Mouse (Mus musculus): ENCODE results near the gene Sorcs3. TPM values are rescaled to one million over a fixed set of nuclear protein-coding genes. Genes with fewer than 3 reads are reported as not detected.

Gene Sorcs3
- polyA plus RNA-seq, 1 experiment from 2014 or later = 0.99 TPM

GRCm38 (mm10) chr19:48263750-48264149, 57.9 kb downstream of the Sorcs3 start:
- Histone ChIP-seq H3K9ac (ENCODE audit: low read depth, low read length) (no peak overlapping the region), H3K27ac (ENCODE audit: low read depth, low read length) (no peak overlapping the region), H3K9me3 (ENCODE audit: control insufficient read depth, low read length) (no peaks in the 10 kb centered on the region), H3K4me3 (ENCODE audit: low read length) (no peak overlapping the region), H3K36me3 (ENCODE audit: control insufficient read depth, insufficient read depth, low read length) (no peaks in the 10 kb centered on the region), H3K4me1 (ENCODE audit: control insufficient read depth, insufficient read depth, low read length) (no peaks in the 10 kb centered on the region), H3K4me2 (replicated peaks; ENCODE audit: low read depth, low read length) (no peak overlapping the region), H3K27me3 (ENCODE audit: control insufficient read depth, insufficient read depth, low read length) (no peaks in the 10 kb centered on the region; the same call in 1 of the 2 replicates)
- 88% methylated on average over 5 of the region's 5 CpGs for whole genome bisulfite sequencing
- no peak for ATAC-seq (ENCODE audit: low FRiP score, low TSS enrichment)

DNA sequence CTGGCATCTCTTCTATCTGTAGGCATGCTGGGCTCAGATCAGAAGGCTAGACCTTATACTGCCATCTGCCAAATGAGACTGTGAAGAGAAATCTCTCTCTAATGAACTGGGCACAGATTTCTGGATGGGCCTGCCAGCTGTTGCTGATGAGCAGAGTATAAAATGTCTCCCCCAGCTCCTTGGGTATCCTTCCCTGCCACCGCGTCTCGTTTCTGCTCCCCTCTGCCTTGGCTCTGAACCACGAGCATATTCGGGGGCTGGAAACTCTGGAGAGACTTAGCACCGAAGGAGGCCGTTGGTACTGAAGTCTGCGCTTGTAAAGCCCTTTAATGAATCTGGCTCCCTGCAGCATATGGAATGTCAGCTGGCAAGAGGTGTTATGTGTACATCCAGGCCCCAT, 74.4 kb downstream of the Sorcs3 start:
- Histone ChIP-seq H3K36me3 (ENCODE audit: control insufficient read depth, insufficient read depth, low read length) (no peaks in the 10 kb centered on the region), H3K27me3 (ENCODE audit: control insufficient read depth, insufficient read depth, low read length) (no peaks in the 10 kb centered on the region), H3K4me2 (replicated peaks; ENCODE audit: low read depth, low read length) (no peak overlapping the region), H3K4me1 (ENCODE audit: control insufficient read depth, insufficient read depth, low read length) (no peaks in the 10 kb centered on the region), H3K9ac (ENCODE audit: low read depth, low read length) (no peak overlapping the region), H3K9me3 (ENCODE audit: control insufficient read depth, low read length) (no peaks in the 10 kb centered on the region), H3K27ac (ENCODE audit: low read depth, low read length) (no peak overlapping the region), H3K4me3 (ENCODE audit: low read length) (no peak overlapping the region)
- no peak for ATAC-seq (ENCODE audit: low FRiP score, low TSS enrichment)
- 78% methylated on average over 8 of the region's 8 CpGs for WGBS

GRCm38 (mm10) chr19:48282250-48282649, 76.4 kb downstream of the Sorcs3 start:
- Histone ChIP-seq H3K27ac (ENCODE audit: low read depth, low read length) (no peak overlapping the region), H3K9ac (ENCODE audit: low read depth, low read length) (no peak overlapping the region), H3K4me2 (replicated peaks; ENCODE audit: low read depth, low read length) (no peak overlapping the region), H3K27me3 (ENCODE audit: control insufficient read depth, insufficient read depth, low read length) (no peaks in the 10 kb centered on the region), H3K36me3 (ENCODE audit: control insufficient read depth, insufficient read depth, low read length) (no peaks in the 10 kb centered on the region), H3K4me3 (ENCODE audit: low read length) (no peak overlapping the region), H3K4me1 (ENCODE audit: control insufficient read depth, insufficient read depth, low read length) (no peaks in the 10 kb centered on the region), H3K9me3 (ENCODE audit: control insufficient read depth, low read length) (no peaks in the 10 kb centered on the region)
- no peak for ATAC-seq (ENCODE audit: low FRiP score, low TSS enrichment)
- WGBS = 90% methylated on average over 6 of the region's 6 CpGs

- WGBS = 65% methylated on average over 4 of the region's 4 CpGs
- H3K4me3 ChIP-seq (ENCODE audit: low read length) = no peak overlapping the region
- no peaks in the 10 kb centered on the region for H3K27me3 ChIP-seq (ENCODE audit: control insufficient read depth, insufficient read depth, low read length)
- H3K4me1 ChIP-seq (ENCODE audit: control insufficient read depth, insufficient read depth, low read length) = no peaks in the 10 kb centered on the region
- no peak overlapping the region for H3K4me2 ChIP-seq (replicated peaks; ENCODE audit: low read depth, low read length)
- H3K9me3 ChIP-seq (ENCODE audit: control insufficient read depth, low read length) = no peaks in the 10 kb centered on the region
- H3K27ac ChIP-seq (ENCODE audit: low read depth, low read length) = no peak overlapping the region
- H3K36me3 ChIP-seq (ENCODE audit: control insufficient read depth, insufficient read depth, low read length) = no peaks in the 10 kb centered on the region
- no peak for ATAC-seq (ENCODE audit: low FRiP score, low TSS enrichment)
- H3K9ac ChIP-seq (ENCODE audit: low read depth, low read length) = no peak overlapping the region
Measured at GRCm38 (mm10) chr19:48283217-48283616, 77.4 kb downstream of the Sorcs3 start.

GRCm38 (mm10) chr19:48285602-48286225, 79.9 kb downstream of the Sorcs3 start:
- Histone ChIP-seq H3K4me2 (replicated peaks; ENCODE audit: low read depth, low read length) (no peak overlapping the region), H3K4me3 (ENCODE audit: low read length) (no peak overlapping the region), H3K27ac (ENCODE audit: low read depth, low read length) (no peak overlapping the region), H3K4me1 (ENCODE audit: control insufficient read depth, insufficient read depth, low read length) (no peaks in the 10 kb centered on the region), H3K9me3 (ENCODE audit: control insufficient read depth, low read length) (no peaks in the 10 kb centered on the region), H3K27me3 (ENCODE audit: control insufficient read depth, insufficient read depth, low read length) (no peaks in the 10 kb centered on the region), H3K9ac (ENCODE audit: low read depth, low read length) (no peak overlapping the region), H3K36me3 (ENCODE audit: control insufficient read depth, insufficient read depth, low read length) (no peaks in the 10 kb centered on the region)
- 0 out of 2 replicates have a peak, but pooled peaks have one; percentile 46 for ATAC-seq (ENCODE audit: low FRiP score, low TSS enrichment)
- WGBS = 44% methylated on average over 10 of the region's 10 CpGs

GRCm38 (mm10) chr19:48294251-48294650, 88.4 kb downstream of the Sorcs3 start:
- H3K27me3 ChIP-seq (ENCODE audit: control insufficient read depth, insufficient read depth, low read length) = no peaks in the 10 kb centered on the region
- no peak overlapping the region for H3K9ac ChIP-seq (ENCODE audit: low read depth, low read length)
- H3K4me3 ChIP-seq (ENCODE audit: low read length) = no peak overlapping the region
- H3K9me3 ChIP-seq (ENCODE audit: control insufficient read depth, low read length) = no peaks in the 10 kb centered on the region
- no peak overlapping the region for H3K27ac ChIP-seq (ENCODE audit: low read depth, low read length)
- no peak for ATAC-seq (ENCODE audit: low FRiP score, low TSS enrichment)
- no peaks in the 10 kb centered on the region for H3K36me3 ChIP-seq (ENCODE audit: control insufficient read depth, insufficient read depth, low read length)
- H3K4me1 ChIP-seq (ENCODE audit: control insufficient read depth, insufficient read depth, low read length) = no peaks in the 10 kb centered on the region
- H3K4me2 ChIP-seq (replicated peaks; ENCODE audit: low read depth, low read length) = no peak overlapping the region
- WGBS = 90% methylated on average over 2 of the region's 2 CpGs

- Histone ChIP-seq H3K9ac (ENCODE audit: low read depth, low read length) (no peak overlapping the region), H3K36me3 (ENCODE audit: control insufficient read depth, insufficient read depth, low read length) (no peaks in the 10 kb centered on the region), H3K4me1 (ENCODE audit: control insufficient read depth, insufficient read depth, low read length) (no peaks in the 10 kb centered on the region), H3K27ac (ENCODE audit: low read depth, low read length) (no peak overlapping the region), H3K4me2 (replicated peaks; ENCODE audit: low read depth, low read length) (no peak overlapping the region), H3K27me3 (ENCODE audit: control insufficient read depth, insufficient read depth, low read length) (no peaks in the 10 kb centered on the region), H3K9me3 (ENCODE audit: control insufficient read depth, low read length) (no peaks in the 10 kb centered on the region), H3K4me3 (ENCODE audit: low read length) (no peak overlapping the region)
- no peak for ATAC-seq (ENCODE audit: low FRiP score, low TSS enrichment)
- 86% methylated on average over 2 of the region's 2 CpGs for WGBS
Measured at GRCm38 (mm10) chr19:48298384-48298783, 92.6 kb downstream of the Sorcs3 start.

GRCm38 (mm10) chr19:48300440-48301231, 94.8 kb downstream of the Sorcs3 start:
- Histone ChIP-seq H3K4me2 (replicated peaks; ENCODE audit: low read depth, low read length) (no peak overlapping the region), H3K36me3 (ENCODE audit: control insufficient read depth, insufficient read depth, low read length) (no peaks in the 10 kb centered on the region), H3K27ac (ENCODE audit: low read depth, low read length) (no peak overlapping the region), H3K9me3 (ENCODE audit: control insufficient read depth, low read length) (no peaks in the 10 kb centered on the region), H3K4me1 (ENCODE audit: control insufficient read depth, insufficient read depth, low read length) (no peaks in the 10 kb centered on the region), H3K27me3 (ENCODE audit: control insufficient read depth, insufficient read depth, low read length) (no peaks in the 10 kb centered on the region), H3K4me3 (ENCODE audit: low read length) (no peak overlapping the region), H3K9ac (ENCODE audit: low read depth, low read length) (no peak overlapping the region)
- 63% methylated on average over 14 of the region's 14 CpGs for WGBS
- no peak for ATAC-seq (ENCODE audit: low FRiP score, low TSS enrichment)

DNA sequence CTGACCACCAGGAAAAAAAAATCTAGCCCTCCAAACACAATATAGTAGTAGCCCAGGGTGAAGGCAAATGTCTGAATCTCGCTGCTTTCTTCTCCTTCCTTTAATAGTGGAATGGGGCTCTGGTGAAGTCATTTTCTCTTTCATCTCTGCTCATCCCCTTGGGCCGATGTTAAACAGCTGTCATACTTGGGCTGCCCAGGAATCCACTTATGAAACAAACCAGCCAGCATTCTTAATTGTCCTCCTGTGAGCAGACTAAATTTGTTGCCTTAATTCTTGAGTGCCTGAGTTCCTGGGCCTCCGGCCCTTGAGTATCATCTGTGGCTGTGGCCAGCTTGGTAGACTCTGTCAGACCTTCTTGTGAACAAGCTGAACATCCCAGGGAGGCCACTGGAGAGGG, 95.5 kb downstream of the Sorcs3 start:
- Histone ChIP-seq H3K27me3 (ENCODE audit: control insufficient read depth, insufficient read depth, low read length) (no peaks in the 10 kb centered on the region), H3K4me3 (ENCODE audit: low read length) (no peak overlapping the region), H3K4me1 (ENCODE audit: control insufficient read depth, insufficient read depth, low read length) (no peaks in the 10 kb centered on the region), H3K36me3 (ENCODE audit: control insufficient read depth, insufficient read depth, low read length) (no peaks in the 10 kb centered on the region), H3K27ac (ENCODE audit: low read depth, low read length) (no peak overlapping the region), H3K9me3 (ENCODE audit: control insufficient read depth, low read length) (no peaks in the 10 kb centered on the region), H3K4me2 (replicated peaks; ENCODE audit: low read depth, low read length) (no peak overlapping the region), H3K9ac (ENCODE audit: low read depth, low read length) (no peak overlapping the region)
- 74% methylated on average over 3 of the region's 3 CpGs for WGBS
- ATAC-seq (ENCODE audit: low FRiP score, low TSS enrichment) = no peak
